Mouse (Mus musculus): ENCODE measurements around the gene Gnpat.

GRCm38 (mm10) chr8:124888385-124888784 is 25.6 kb downstream of the Gnpat start:
- TF ChIP-seq EP300 (IDR thresholded peaks at IDR 0.05; ENCODE audit: low read depth) = no peak
- TF ChIP-seq CTCF (IDR thresholded peaks at IDR 0.05; ENCODE audit: low read depth) = 0 out of 2 replicates have a peak, but pooled peaks have one; percentile 10
